ENCODE assay signal across 8 mouse cellular contexts in the genomic region with DNA sequence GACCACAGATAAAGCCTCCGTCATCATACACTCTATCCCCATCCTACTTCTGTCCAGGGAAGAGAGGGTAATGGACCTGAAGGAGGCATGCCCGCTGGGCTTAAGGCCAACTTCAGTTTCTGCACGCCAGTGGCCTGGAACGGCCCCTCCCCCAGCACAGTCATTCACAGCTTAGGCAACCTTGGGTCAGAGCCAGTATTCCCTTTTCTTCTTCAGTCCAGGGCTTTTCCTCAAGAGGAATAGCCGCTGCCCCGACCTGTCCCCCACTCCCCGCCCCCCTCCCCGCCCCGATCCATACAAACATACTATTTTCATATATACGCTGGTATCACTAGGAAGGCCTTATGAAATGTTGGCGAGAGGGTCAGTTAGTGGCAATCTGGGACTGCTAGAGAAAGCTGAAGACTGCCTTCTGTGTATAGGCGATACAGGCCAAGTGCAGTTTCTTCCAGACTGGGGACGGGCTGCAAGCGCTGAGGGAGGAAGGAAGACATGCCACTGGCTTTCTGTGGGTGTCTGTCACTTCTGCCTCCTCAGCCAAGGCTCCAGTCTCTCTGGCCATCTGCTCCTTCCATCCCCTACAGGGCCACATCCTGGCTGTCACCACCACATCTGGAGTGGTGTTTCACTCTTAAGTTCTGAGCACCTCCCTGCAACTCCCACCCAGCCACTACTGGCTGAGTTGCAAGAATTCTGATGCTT.
DNase-seq lines count a peak whose midpoint lies in the region; ATAC-seq and TF ChIP-seq lines count a peak whose summit lies in the region.

No protein-coding gene starts in this region.

- WGBS in neural tube, embryonic 13.5 days = 67% methylated on average over 14 of the region's 14 CpGs
- WGBS in hindbrain, embryonic 16.5 days = 43% methylated on average over 14 of the region's 14 CpGs

- peak overlapping the region; percentile 59; the same call in 1 of the 2 replicates for H3K27ac ChIP-seq in neural tube, embryonic 13.5 days (replicated peaks)
- peak overlapping the region; percentile 57 for H3K27ac ChIP-seq in gastrocnemius, adult 2 months
- H3K27ac ChIP-seq in hindbrain, embryonic 16.5 days (ENCODE audit: low read depth, low read length) = peak overlapping the region; percentile 53; the same call in 1 of the 2 replicates

- intact Hi-C loops in gastrocnemius, adult 2 months (cut with DNase I) = no loop called here
- intact Hi-C loops in left cerebral cortex, postnatal 10 days (cut with DNase I) = no loop called here

- no peaks in the 10 kb centered on the region for H3K9me3 ChIP-seq in neural tube, embryonic 13.5 days
- no peaks in the 10 kb centered on the region for H3K9me3 ChIP-seq in hindbrain, embryonic 16.5 days (ENCODE audit: control insufficient read depth, low read length)

- no peak for DNase-seq in neural tube, embryonic 10.5 days (ENCODE audit: extremely low spot score, low spot score)
- peak; percentile 85 for DNase-seq in gastrocnemius, adult 2 months
- peak; percentile 80 to 83 for DNase-seq in left cerebral cortex, postnatal 10 days (ENCODE audit: extremely low spot score in 1 of 2, low spot score in 2 of 2)
- DNase-seq in ovary, postnatal 14 days (ENCODE audit: low spot score) = peak; percentile 89
- DNase-seq in spleen, postnatal 36 days (ENCODE audit: low spot score in 2 of 2) = no peak
- DNase-seq in natural killer cell, adult 2 months (ENCODE audit: low spot score in 2 of 2) = no peak

- H3K4me1 ChIP-seq in neural tube, embryonic 13.5 days (replicated peaks) = peaks cover 39% of the 10 kb centered on the region
- H3K4me1 ChIP-seq in hindbrain, embryonic 16.5 days (ENCODE audit: control insufficient read depth, insufficient read depth, low read depth, low read length) = peaks cover 25% of the 10 kb centered on the region

- no peak overlapping the region for H3K4me3 ChIP-seq in neural tube, embryonic 13.5 days
- no peak overlapping the region; the same call in 1 of the 2 replicates for H3K4me3 ChIP-seq in gastrocnemius, adult 2 months
- H3K4me3 ChIP-seq in hindbrain, embryonic 16.5 days (ENCODE audit: low read length) = no peak overlapping the region

- no peaks in the 10 kb centered on the region for H3K36me3 ChIP-seq in neural tube, embryonic 13.5 days
- H3K36me3 ChIP-seq in hindbrain, embryonic 16.5 days (ENCODE audit: control insufficient read depth, insufficient read depth, low read length) = no peaks in the 10 kb centered on the region

- no peaks in the 10 kb centered on the region for H3K27me3 ChIP-seq in neural tube, embryonic 13.5 days
- no peaks in the 10 kb centered on the region for H3K27me3 ChIP-seq in hindbrain, embryonic 16.5 days (replicated peaks; ENCODE audit: control insufficient read depth, insufficient read depth, low read length)

- no peak overlapping the region for H3K9ac ChIP-seq in neural tube, embryonic 13.5 days
- H3K9ac ChIP-seq in hindbrain, embryonic 16.5 days (ENCODE audit: low read depth, low read length) = no peak overlapping the region

- peak; percentile 78; the same call in 1 of the 2 replicates for ATAC-seq in neural tube, embryonic 13.5 days (ENCODE audit: low read depth)
- peak; percentile 77 for ATAC-seq in hindbrain, embryonic 16.5 days

- TF ChIP-seq CTCF in gastrocnemius, adult 2 months (IDR thresholded peaks at IDR 0.05) = no peak

- no peak overlapping the region for H3K4me2 ChIP-seq in neural tube, embryonic 13.5 days
- peak overlapping the region; percentile 16; the same call in 1 of the 2 replicates for H3K4me2 ChIP-seq in hindbrain, embryonic 16.5 days (ENCODE audit: low read length)

Comparison
In these comparisons a context has a peak if more than half of its experiments do, and no peak if none do; other contexts are left out.
1. DNase-seq: peak in gastrocnemius, adult 2 months (single experiment), left cerebral cortex, postnatal 10 days (2 of 2) and ovary, postnatal 14 days (single experiment); none in neural tube, embryonic 10.5 days (single experiment), spleen, postnatal 36 days (0 of 2) and natural killer cell, adult 2 months (0 of 2).
2. Peak in every context shown above with its lines, with median percentiles within 50 percentile points of each other: H3K27ac ChIP-seq.